Mouse (Mus musculus) kidney, embryonic 16.5 days (tissue): Measurements from ENCODE around the gene Mthfd2. TPM values are rescaled to one million over a fixed set of nuclear protein-coding genes. Genes with fewer than 3 reads are reported as not detected.

ENCODE experiments used
- ATAC-seq: fragments of 200-750 bp; cut with Nextera tagmentation; 2 replicates; pipeline ENCODE4 v1.8.0; 2017; ENCODE audit warnings: moderate TSS enrichment; ENCODE audit not compliant: low FRiP score, low TSS enrichment
- H3K27ac ChIP-seq: fragments of 300-500 bp; sonication (generic); 2 replicates; pipeline ENCODE4 v1.5.1; 2014; ENCODE audit warnings: low read length
- H3K27me3 ChIP-seq: fragments of 300-500 bp; sonication (generic); 2 replicates; pipeline ENCODE4 v1.6.1; 2014; ENCODE audit warnings: low read length, control low read depth, mixed read lengths; ENCODE audit not compliant: insufficient read depth
- H3K36me3 ChIP-seq: fragments of 300-500 bp; sonication (generic); 2 replicates; pipeline ENCODE4 v1.6.1; 2014; ENCODE audit warnings: low read length, control low read depth, mixed read lengths; ENCODE audit not compliant: insufficient read depth
- H3K4me1 ChIP-seq: fragments of 300-500 bp; sonication (generic); 2 replicates; pipeline ENCODE4 v1.6.1; 2014; ENCODE audit warnings: low read length, control low read depth, mixed read lengths; ENCODE audit not compliant: insufficient read depth
- H3K4me2 ChIP-seq: fragments of 300-500 bp; sonication (generic); replicated peaks from 2 replicates; pipeline ENCODE4 v1.6.1; 2014; ENCODE audit warnings: low read depth, low read length
- H3K4me3 ChIP-seq: fragments of 300-500 bp; sonication (generic); 2 replicates; pipeline ENCODE4 v1.5.1; 2014; ENCODE audit warnings: mild to moderate bottlenecking, low read length
- H3K9ac ChIP-seq: fragments of 300-500 bp; sonication (generic); replicated peaks from 2 replicates; pipeline ENCODE4 v1.6.1; 2014; ENCODE audit warnings: low read length
- H3K9me3 ChIP-seq: fragments of 300-500 bp; sonication (generic); 2 replicates; pipeline ENCODE4 v1.6.1; 2016; ENCODE audit warnings: low read length, control low read depth
- WGBS: fragments of 180-500 bp; shearing (Covaris S2); extraction: QIAGEN DNeasy Blood & Tissue Kit; methylation state at CpG from one replicate; pipeline ENCODE4 v1.1.7; 2014; 5-methylcytosine and 5-hydroxymethylcytosine counted together
- polyA plus RNA-seq: library from polyadenylated mRNA; unstranded; fragments of >200 nt; fragmentation: Nextera tagmentation; extraction: Ambion mirVana; gene quantifications from 2 replicates; pipeline ENCODE4 v1.2.1, GENCODE M21; 2015

Gene Mthfd2
- polyA plus RNA-seq, 1 experiment from 2014 or later, result 40.5 TPM

DNA sequence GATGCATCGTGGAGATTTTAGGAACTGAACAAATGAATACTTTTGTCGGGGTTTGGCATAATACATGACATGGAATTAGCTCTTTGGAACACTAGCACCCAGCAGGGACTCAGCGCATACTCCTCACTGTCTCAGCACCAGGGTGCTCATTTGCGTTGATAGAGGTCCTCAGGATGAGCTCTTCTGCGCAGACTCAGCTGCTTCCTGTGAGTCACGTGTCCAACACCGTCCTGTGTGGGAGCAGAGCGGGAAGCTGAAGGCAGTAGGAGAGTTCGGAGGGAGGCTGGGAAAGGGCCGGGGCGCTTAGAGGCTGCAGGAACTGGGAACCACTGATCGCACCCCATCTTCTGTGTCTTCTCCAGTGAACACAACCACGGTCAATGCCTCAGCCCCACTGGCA, 48.6 kb downstream of the Mthfd2 start:
- Histone ChIP-seq H3K4me2 (no peak overlapping the region), H3K4me1 (no peaks in the 10 kb centered on the region), H3K27ac (no peak overlapping the region), H3K9ac (no peak overlapping the region), H3K27me3 (no peaks in the 10 kb centered on the region), H3K36me3 (no peaks in the 10 kb centered on the region), H3K9me3 (peaks cover 8% of the 10 kb centered on the region; the same call in 1 of the 2 replicates), H3K4me3 (no peak overlapping the region)
- no peak for ATAC-seq
- WGBS, result 77% methylated on average over 13 of the region's 13 CpGs

DNA sequence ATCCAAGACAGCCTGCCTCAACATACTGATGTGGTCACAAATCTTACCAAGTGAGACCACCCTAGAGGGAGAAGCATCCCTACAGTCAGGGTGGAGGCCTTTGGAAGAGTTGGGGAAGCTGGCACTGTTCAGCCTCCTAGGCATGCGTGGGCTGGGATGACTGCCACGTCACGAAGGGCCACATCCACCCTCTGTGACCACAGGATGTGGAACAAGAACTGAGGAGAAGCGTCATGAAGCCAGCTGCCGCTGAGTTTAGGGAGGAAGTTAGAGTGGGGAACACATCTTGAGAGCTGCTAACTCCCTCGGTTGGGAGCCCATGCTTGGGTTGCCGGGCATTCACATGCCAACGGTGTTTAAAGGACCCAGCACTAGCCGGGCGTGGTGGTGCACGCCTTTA, 52.0 kb downstream of the Mthfd2 start:
- ATAC-seq, result no peak
- no peak overlapping the region for H3K4me3 ChIP-seq
- H3K9me3 ChIP-seq, result peaks cover 3% of the 10 kb centered on the region; the same call in 1 of the 2 replicates
- no peaks in the 10 kb centered on the region for H3K4me1 ChIP-seq
- no peaks in the 10 kb centered on the region for H3K36me3 ChIP-seq
- H3K4me2 ChIP-seq, result no peak overlapping the region
- 79% methylated on average over 11 of the region's 11 CpGs for WGBS
- no peak overlapping the region for H3K9ac ChIP-seq
- H3K27me3 ChIP-seq, result no peaks in the 10 kb centered on the region
- H3K27ac ChIP-seq, result no peak overlapping the region

DNA sequence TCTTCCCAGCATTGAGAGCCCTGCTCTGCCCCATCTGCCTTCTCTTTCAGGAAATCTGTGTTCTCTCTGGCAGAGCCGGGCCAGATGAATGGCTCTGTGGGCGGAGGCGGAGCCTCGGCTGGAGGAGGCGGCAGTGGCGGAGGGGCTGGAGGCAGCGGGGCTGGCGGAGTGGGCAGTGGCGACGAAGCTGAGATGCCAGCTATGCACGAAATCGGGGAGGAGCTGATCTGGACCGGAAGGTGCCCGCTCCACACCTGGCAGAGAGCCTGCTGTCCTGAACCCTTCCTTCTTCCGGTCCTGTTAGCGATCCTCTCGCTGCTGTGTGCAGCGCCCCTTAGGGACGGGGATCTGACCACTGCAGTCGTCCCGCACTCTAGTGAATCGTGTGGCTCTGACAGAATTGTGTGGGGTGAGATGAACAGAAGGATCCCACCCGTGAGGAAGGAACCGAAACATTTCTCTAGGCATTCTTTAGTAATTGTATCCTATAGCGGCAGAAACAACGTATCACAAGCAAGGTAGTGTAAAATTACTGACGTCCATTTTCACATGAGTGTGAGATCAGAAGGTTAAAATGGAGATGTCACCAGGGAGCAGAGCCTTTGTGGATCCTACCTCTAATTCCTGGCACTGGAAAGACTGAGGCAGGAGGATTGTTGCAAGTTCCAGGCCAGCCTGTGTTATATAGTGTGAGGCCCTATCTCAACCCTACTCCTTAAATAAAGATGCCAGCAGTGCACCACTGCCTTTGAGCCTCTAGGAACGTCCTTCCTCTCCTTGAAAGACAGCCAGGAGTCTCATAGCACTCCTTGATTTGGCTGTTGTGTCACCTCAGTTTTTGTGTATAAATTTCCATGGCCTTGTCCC, 57.3 kb downstream of the Mthfd2 start:
- ATAC-seq, result peak; percentile 96
- H3K27ac ChIP-seq, result peak overlapping the region; percentile 74
- peak overlapping the region; percentile 61 for H3K4me2 ChIP-seq
- H3K27me3 ChIP-seq, result no peaks in the 10 kb centered on the region
- H3K9ac ChIP-seq, result peak overlapping the region; percentile 70
- no peaks in the 10 kb centered on the region for H3K36me3 ChIP-seq
- under 1% methylated on average over 28 of the region's 28 CpGs for WGBS
- H3K9me3 ChIP-seq, result no peaks in the 10 kb centered on the region
- H3K4me3 ChIP-seq, result peak overlapping the region; percentile 56
- H3K4me1 ChIP-seq, result peaks cover 4% of the 10 kb centered on the region; the same call in 1 of the 2 replicates

DNA sequence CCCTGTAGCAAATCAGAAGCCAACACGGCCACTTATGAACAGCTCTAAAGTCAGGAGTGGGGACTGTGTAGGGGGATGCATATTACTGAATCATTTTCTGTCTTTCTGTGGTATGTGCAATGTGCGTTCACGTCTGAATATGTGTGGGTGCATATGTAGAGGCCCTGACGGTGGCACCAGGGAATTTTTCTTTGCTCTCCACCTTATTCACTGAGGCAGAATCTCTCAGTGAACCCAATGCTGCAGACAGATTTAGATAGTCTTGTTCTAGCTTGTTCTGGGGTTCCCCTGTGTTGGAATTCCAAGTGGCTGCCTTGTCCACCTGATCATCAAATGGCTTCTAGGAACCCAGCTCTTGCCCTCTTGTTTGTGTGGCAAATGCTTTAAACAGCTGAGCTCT, 58.1 kb downstream of the Mthfd2 start:
- H3K4me1 ChIP-seq, result peaks cover 4% of the 10 kb centered on the region; the same call in 1 of the 2 replicates
- H3K9ac ChIP-seq, result no peak overlapping the region; the same call in 1 of the 2 replicates
- H3K27ac ChIP-seq, result no peak overlapping the region
- H3K36me3 ChIP-seq, result no peaks in the 10 kb centered on the region
- no peaks in the 10 kb centered on the region for H3K9me3 ChIP-seq
- 67% methylated on average over 4 of the region's 4 CpGs for WGBS
- H3K4me2 ChIP-seq, result peak overlapping the region; percentile 61
- H3K27me3 ChIP-seq, result no peaks in the 10 kb centered on the region
- H3K4me3 ChIP-seq, result peak overlapping the region; percentile 56; the same call in 1 of the 2 replicates
- no peak for ATAC-seq

DNA sequence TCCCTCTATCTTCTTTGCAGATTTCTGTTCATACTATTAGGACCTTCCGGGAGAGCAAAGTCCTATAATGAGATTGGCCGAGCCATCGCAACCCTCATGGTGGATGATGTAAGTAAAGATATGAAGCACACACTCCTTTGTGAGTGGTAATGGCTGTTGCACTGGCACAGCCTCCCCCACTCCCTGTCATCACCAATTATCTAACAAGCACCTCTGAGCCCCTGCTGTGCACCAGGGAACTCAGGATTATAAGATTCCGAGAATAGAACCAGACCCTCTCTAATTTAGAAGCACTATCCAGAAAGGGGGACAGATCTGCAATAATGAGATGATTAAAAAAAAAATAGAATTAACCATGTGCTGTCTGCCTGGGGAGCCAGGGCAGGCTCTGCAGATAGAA, 60.1 kb downstream of the Mthfd2 start:
- Histone ChIP-seq H3K4me1 (peaks cover 4% of the 10 kb centered on the region; the same call in 1 of the 2 replicates), H3K27ac (no peak overlapping the region), H3K4me3 (no peak overlapping the region), H3K27me3 (no peaks in the 10 kb centered on the region), H3K9me3 (no peaks in the 10 kb centered on the region), H3K9ac (no peak overlapping the region), H3K4me2 (no peak overlapping the region), H3K36me3 (no peaks in the 10 kb centered on the region)
- ATAC-seq, result no peak
- 88% methylated on average over 4 of the region's 4 CpGs for WGBS

DNA sequence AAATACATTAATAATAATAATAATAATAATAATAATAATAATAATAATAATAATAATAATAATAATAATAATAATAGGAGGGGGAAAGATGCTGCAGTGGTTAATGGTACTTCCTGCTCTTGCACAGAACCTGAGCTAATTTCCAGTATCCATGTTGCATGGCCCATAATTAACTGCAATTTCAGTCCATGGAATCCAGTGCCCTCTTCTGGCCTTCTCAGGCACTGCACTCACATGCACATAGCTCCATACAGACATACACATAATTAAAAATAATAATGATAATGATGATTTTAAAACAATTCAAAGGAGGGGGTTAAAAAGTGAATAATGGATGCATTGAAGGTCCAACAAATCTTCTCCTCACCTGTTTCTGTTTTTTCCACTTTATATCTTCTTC, 60.5 kb downstream of the Mthfd2 start:
- no peaks in the 10 kb centered on the region for H3K27me3 ChIP-seq
- H3K4me3 ChIP-seq, result no peak overlapping the region
- ATAC-seq, result no peak

DNA sequence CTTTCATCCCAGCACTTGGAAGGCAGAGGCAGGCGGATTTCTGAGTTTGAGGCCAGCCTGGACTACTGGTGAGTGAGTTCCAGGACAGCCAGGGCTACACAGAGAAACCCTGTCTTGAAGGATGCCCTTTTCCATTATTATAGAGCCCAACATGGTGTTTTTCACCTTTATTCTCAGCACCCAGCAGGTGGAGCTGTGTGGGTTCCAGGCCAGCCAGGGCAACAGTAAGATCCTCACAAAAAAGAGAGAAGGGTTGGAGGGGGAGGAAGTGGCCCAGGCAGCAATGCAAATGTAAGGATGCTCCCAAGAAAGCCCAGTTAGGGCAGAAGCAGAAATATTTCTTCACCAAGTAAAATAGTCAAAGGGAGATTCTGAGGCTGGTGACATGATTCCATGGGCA, 61.2 kb downstream of the Mthfd2 start:
- no peak overlapping the region for H3K4me3 ChIP-seq
- 85% methylated on average over 1 of the region's 1 CpGs for WGBS
- no peak for ATAC-seq
- H3K27ac ChIP-seq, result no peak overlapping the region
- no peaks in the 10 kb centered on the region for H3K36me3 ChIP-seq
- H3K9me3 ChIP-seq, result 0 out of 2 replicates have a peak, but pooled peaks cover 3% of the 10 kb centered on the region
- no peaks in the 10 kb centered on the region for H3K27me3 ChIP-seq
- peaks cover 4% of the 10 kb centered on the region; the same call in 1 of the 2 replicates for H3K4me1 ChIP-seq
- H3K4me2 ChIP-seq, result no peak overlapping the region
- no peak overlapping the region for H3K9ac ChIP-seq

More for the DNA sequence above, 60.5 kb downstream of the Mthfd2 start:
- H3K36me3 ChIP-seq, result no peaks in the 10 kb centered on the region
- no peak overlapping the region for H3K27ac ChIP-seq
- H3K9ac ChIP-seq, result no peak overlapping the region
- peaks cover 4% of the 10 kb centered on the region; the same call in 1 of the 2 replicates for H3K4me1 ChIP-seq
- H3K9me3 ChIP-seq, result 0 out of 2 replicates have a peak, but pooled peaks cover under 1% of the 10 kb centered on the region
- H3K4me2 ChIP-seq, result no peak overlapping the region

Other genes starting within 250 kb of the Mthfd2 start
- 43.1 and 44.5 TPM in 2 replicates for gene Pcgf1, start 248.0 kb downstream of the Mthfd2 start, polyA plus RNA-seq
- gene Lbx2, start 239.5 kb downstream of the Mthfd2 start, polyA plus RNA-seq, result 8.6 TPM in 2 replicates
- gene Ccdc142, start 224.3 kb downstream of the Mthfd2 start, polyA plus RNA-seq, result 3.5 and 3.9 TPM in 2 replicates
- 2.8 and 3.3 TPM in 2 replicates for gene Gm42688, start 224.3 kb downstream of the Mthfd2 start, polyA plus RNA-seq
- 131 and 143 TPM in 2 replicates for gene Mrpl53, start 216.9 kb downstream of the Mthfd2 start, polyA plus RNA-seq
- 10.6 and 34.9 TPM in 2 replicates for gene Mogs, start 210.4 kb downstream of the Mthfd2 start, polyA plus RNA-seq
- gene Wbp1, start 204.3 kb downstream of the Mthfd2 start, polyA plus RNA-seq, result 159 and 160 TPM in 2 replicates
- gene Ino80b, start 200.5 kb downstream of the Mthfd2 start, polyA plus RNA-seq, result 14.2 TPM in 2 replicates
- 43.0 and 43.9 TPM in 2 replicates for gene Rtkn, start 190.4 kb downstream of the Mthfd2 start, polyA plus RNA-seq
- 7.7 and 8.0 TPM in 2 replicates for gene Wdr54, start 169.5 kb downstream of the Mthfd2 start, polyA plus RNA-seq
- gene 1700003E16Rik, start 169.5 kb downstream of the Mthfd2 start, polyA plus RNA-seq, result 2.6 and 2.8 TPM in 2 replicates
- gene Dctn1, start 160.0 kb downstream of the Mthfd2 start, polyA plus RNA-seq, result 97.7 and 101 TPM in 2 replicates
- 0.72 and 0.91 TPM in 2 replicates for gene Slc4a5, start 106.1 kb downstream of the Mthfd2 start, polyA plus RNA-seq
- gene Mob1a, start 108 bp upstream of the Mthfd2 start, polyA plus RNA-seq, result 70.0 and 73.8 TPM in 2 replicates
- 136 and 142 TPM in 2 replicates for gene Bola3, start 23.2 kb upstream of the Mthfd2 start, polyA plus RNA-seq
- gene Tet3, start 133.2 kb upstream of the Mthfd2 start, polyA plus RNA-seq, result 48.9 and 65.3 TPM in 2 replicates
- 85.8 and 95.8 TPM in 2 replicates for gene Dguok, start 181.1 kb upstream of the Mthfd2 start, polyA plus RNA-seq
- gene Actg2, start 210.4 kb upstream of the Mthfd2 start, polyA plus RNA-seq, result 21.2 and 182 TPM in 2 replicates
- gene Stambp, start 246.8 kb upstream of the Mthfd2 start, polyA plus RNA-seq, result 28.5 and 29.4 TPM in 2 replicates